Mouse (Mus musculus) G1E (cell line): ENCODE results near the gene Abcc5.

Experiments used
- CTCF ChIP-seq: IDR thresholded peaks from 2 replicates; pipeline ENCODE4 v1.5.1; 2012; ENCODE audit warnings: low read depth, low read length, inconsistent platforms, mixed read lengths
- GATA1 ChIP-seq: IDR thresholded peaks from 2 replicates; pipeline ENCODE4 v1.6.1; 2012; ENCODE audit warnings: borderline replicate concordance, low read length, inconsistent platforms, mixed read lengths
- POLR2AphosphoS5 ChIP-seq: IDR thresholded peaks from 2 replicates; pipeline ENCODE4 v1.6.1; 2012; ENCODE audit warnings: low read depth, low read length, inconsistent platforms; ENCODE audit not compliant: insufficient replicate concordance
- TAL1 ChIP-seq: conservative IDR thresholded peaks from 2 replicates; pipeline ENCODE4 v1.6.1; 2012; ENCODE audit warnings: low read depth, low read length, inconsistent platforms, mixed read lengths

DNA sequence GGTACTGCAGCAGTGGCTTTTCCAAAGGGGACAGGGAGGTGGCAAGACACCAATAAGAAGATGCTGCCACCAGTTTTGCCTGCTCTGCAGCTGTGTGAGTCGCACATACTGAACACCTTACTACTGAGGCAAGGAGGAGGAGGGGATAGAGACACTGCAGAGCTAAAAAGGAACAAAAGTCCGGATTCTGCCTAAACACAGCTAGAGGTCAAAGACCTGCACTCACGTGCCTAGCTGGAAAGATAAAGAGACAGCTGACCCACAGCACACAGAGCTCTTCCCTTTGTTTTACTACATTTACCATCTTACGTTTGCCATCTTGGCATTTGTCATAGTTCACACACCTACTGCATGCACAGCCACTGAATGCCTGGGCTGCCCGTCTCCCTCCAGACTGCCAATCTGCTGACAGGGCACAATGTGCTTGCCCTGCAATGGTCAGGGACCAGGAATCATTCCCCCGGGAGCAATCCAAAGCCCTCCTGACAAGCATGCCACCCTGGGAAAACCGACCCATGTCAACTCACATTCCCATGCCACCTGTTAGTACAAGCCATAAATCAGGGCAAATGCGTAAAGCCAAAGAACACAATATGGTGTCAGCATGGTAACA, 14.1 kb downstream of the Abcc5 start:
- TF ChIP-seq CTCF (no peak), POLR2AphosphoS5 (no peak), GATA1 (no peak), TAL1 (no peak)
